In genomic region chr9:49969429-49969828, GRCm38 (mm10) we compare ENCODE assay signal across 22 mouse cellular contexts.
A peak's percentile ranks its signal among the peaks of the same experiment; 100 is the strongest.
DNase-seq lines count a peak whose midpoint lies in the region; ATAC-seq and TF ChIP-seq lines count a peak whose summit lies in the region.
"Had no signal": no experiment of that assay in that cellular context is flagged by ENCODE, and none has a peak within 500 bp of the region (broad histone marks: within the 10 kb centered on the region; RNA-seq: fewer than 3 reads in every experiment).

No protein-coding gene starts in this region.

- H3K4me3 ChIP-seq in heart, embryonic 11.5 days (ENCODE audit: low read depth, low read length), result no peak overlapping the region
- H3K4me3 ChIP-seq in lung, postnatal 0 days (ENCODE audit: low read depth, low read length), result no peak overlapping the region
- H3K4me3 ChIP-seq in lung, adult 2 months (replicated peaks; ENCODE audit: extremely low read depth, low read depth, low read length), result no peak overlapping the region

- no peaks in the 10 kb centered on the region for H3K9me3 ChIP-seq in heart, embryonic 11.5 days (replicated peaks; ENCODE audit: control insufficient read depth, low read length)
- H3K9me3 ChIP-seq in lung, postnatal 0 days (ENCODE audit: low read length), result no peaks in the 10 kb centered on the region

- peak; percentile 4 for DNase-seq in heart, adult 11 months
- DNase-seq in lung, postnatal 0 days (ENCODE audit: low spot score), result peak; percentile 76
- no peak for DNase-seq in lung, postnatal 14 days
- DNase-seq in lung, postnatal 25 days (ENCODE audit: low spot score), result peak; percentile 31
- no peak for DNase-seq in lung, adult 2 months
- DNase-seq in lung, postnatal 36 days, result peak; percentile 46
- DNase-seq in lung, postnatal 4 days, result no peak
- DNase-seq: adrenal gland, adult 2 months; adrenal gland, adult 8-10 months; adrenal gland, postnatal 10 days; adrenal gland, postnatal 14 days; adrenal gland, postnatal 25 days; adrenal gland, postnatal 36 days; B cell, adult 2 months; cerebellum, adult 11 months; cerebellum, adult 11-12 months had no signal

- TF ChIP-seq POLR2A in lung, adult 2 months (IDR thresholded peaks at IDR 0.05; ENCODE audit: borderline replicate concordance, extremely low read depth, low read depth, low read length), result no peak

- no peaks in the 10 kb centered on the region for H3K4me1 ChIP-seq in heart, embryonic 11.5 days (ENCODE audit: control insufficient read depth, insufficient read depth, low read length)
- H3K4me1 ChIP-seq in lung, postnatal 0 days (ENCODE audit: insufficient read depth, low read depth, low read length), result peaks cover 1% of the 10 kb centered on the region; the same call in 1 of the 2 replicates
- no peaks in the 10 kb centered on the region for H3K4me1 ChIP-seq in lung, adult 2 months (ENCODE audit: control insufficient read depth, insufficient read depth, low read length)

- no peaks in the 10 kb centered on the region for H3K27me3 ChIP-seq in heart, embryonic 11.5 days (ENCODE audit: control insufficient read depth, insufficient read depth, low read length)
- H3K27me3 ChIP-seq in lung, postnatal 0 days (replicated peaks; ENCODE audit: insufficient read depth, low read length), result no peaks in the 10 kb centered on the region
- H3K27me3 ChIP-seq: CH12.LX, Patski had no signal

- H3K4me2 ChIP-seq in heart, embryonic 11.5 days, result no peak overlapping the region
- H3K4me2 ChIP-seq in lung, postnatal 0 days (replicated peaks; ENCODE audit: low read depth, low read length), result no peak overlapping the region

- H3K36me3 ChIP-seq in heart, embryonic 11.5 days (ENCODE audit: control insufficient read depth, insufficient read depth, low read length), result no peaks in the 10 kb centered on the region
- H3K36me3 ChIP-seq in lung, postnatal 0 days (ENCODE audit: insufficient read depth, low read length), result no peaks in the 10 kb centered on the region
- H3K36me3 ChIP-seq: G1E had no signal

- TF ChIP-seq EP300 in lung, postnatal 0 days (IDR thresholded peaks at IDR 0.05), result peak; percentile 41; the same call in 1 of the 2 replicates

- H3K27ac ChIP-seq in heart, embryonic 11.5 days (ENCODE audit: low read depth, low read length), result no peak overlapping the region
- no peak overlapping the region for H3K27ac ChIP-seq in lung, postnatal 0 days (ENCODE audit: low read length)

- ATAC-seq in heart, embryonic 11.5 days (replicated peaks; ENCODE audit: insufficient number of reproducible peaks, low FRiP score, low TSS enrichment), result no peak
- ATAC-seq in lung, postnatal 0 days, result peak; percentile 83
- ATAC-seq: activated CD4-positive, CD25-positive, alpha-beta regulatory T cell, adult 4 months; CD4-positive, CD25-positive, alpha-beta regulatory T cell, adult 4 months; Patski had no signal

- no peak overlapping the region for H3K9ac ChIP-seq in heart, embryonic 11.5 days (ENCODE audit: low read depth, low read length)
- no peak overlapping the region for H3K9ac ChIP-seq in lung, postnatal 0 days (replicated peaks; ENCODE audit: low read depth)

- 76% methylated on average over 6 of the region's 6 CpGs for WGBS in heart, embryonic 11.5 days (ENCODE audit: insufficient replicate concordance)
- 43% methylated on average over 6 of the region's 6 CpGs for WGBS in lung, postnatal 0 days
- 58% methylated on average over 6 of the region's 6 CpGs for WGBS in lung, adult 2 months

- no peak for TF ChIP-seq CTCF in lung, postnatal 0 days (IDR thresholded peaks at IDR 0.05)
- no peak for TF ChIP-seq CTCF in lung, adult 2 months (IDR thresholded peaks at IDR 0.05; ENCODE audit: insufficient read depth, low read length)

Comparison
In these comparisons a context has a peak if more than half of its experiments do, and no peak if none do; other contexts are left out.
1. DNase-seq: peak in heart, adult 11 months (single experiment), lung, postnatal 0 days (single experiment), lung, postnatal 25 days (single experiment) and lung, postnatal 36 days (single experiment); none in lung, postnatal 14 days (single experiment), lung, adult 2 months (single experiment) and lung, postnatal 4 days (0 of 2).